Mouse (Mus musculus) G1E (cell line): ENCODE measurements around the gene Gm20431.

Source experiments
- CTCF ChIP-seq: IDR thresholded peaks from 2 replicates; pipeline ENCODE4 v1.5.1; 2012; ENCODE audit warnings: low read depth, low read length, inconsistent platforms, mixed read lengths
- GATA1 ChIP-seq: IDR thresholded peaks from 2 replicates; pipeline ENCODE4 v1.6.1; 2012; ENCODE audit warnings: borderline replicate concordance, low read length, inconsistent platforms, mixed read lengths
- TAL1 ChIP-seq: conservative IDR thresholded peaks from 2 replicates; pipeline ENCODE4 v1.6.1; 2012; ENCODE audit warnings: low read depth, low read length, inconsistent platforms, mixed read lengths

GRCm38 (mm10) chr2:167594444-167594934, 66.8 kb downstream of the Gm20431 start:
- TF ChIP-seq CTCF (no peak), TAL1 (no peak), GATA1 (no peak)
